Mouse (Mus musculus): ENCODE data around the gene Vmn1r100. TPM values are rescaled to one million over a fixed set of nuclear protein-coding genes. Genes with fewer than 3 reads are reported as not detected.
"Not testable (repeated sequence)": the region's sequence is repeated elsewhere in the genome, so short reads cannot be mapped to it uniquely, and the experiment has no call there.

The Vmn1r100 gene
- not detected in 2 replicates for polyA plus RNA-seq (2016; fragmentation: Nextera tagmentation; extraction: Ambion mirVana)

GRCm38 (mm10) chr7:20417642-20418041 is at the start of gene Vmn1r100:
TSS of gene Vmn1r100 (plus strand) at chr7:20417942.
- H3K4me3 ChIP-seq: not testable (repeated sequence)
- no CpG with 5 or more reads among the region's 3 CpGs for WGBS

GRCm38 (mm10) chr7:20375310-20375709 is 42.4 kb upstream of the Vmn1r100 start, which contains the start of gene Gm5728:
TSS of gene Gm5728 (minus strand) at chr7:20375410.
- H3K27me3 ChIP-seq; ATAC-seq (ENCODE audit: low FRiP score, low read depth); H3K4me3 ChIP-seq; H3K9ac ChIP-seq (replicated peaks); H3K27ac ChIP-seq (replicated peaks); H3K36me3 ChIP-seq; H3K9me3 ChIP-seq; H3K4me2 ChIP-seq (replicated peaks); H3K4me1 ChIP-seq: not testable (repeated sequence)
- no CpG with 5 or more reads among the region's 1 CpGs for WGBS

More at GRCm38 (mm10) chr7:20417642-20418041, at the start of gene Vmn1r100:
- not testable (repeated sequence) for H3K9ac ChIP-seq (replicated peaks); H3K9me3 ChIP-seq; H3K4me2 ChIP-seq (replicated peaks); H3K27ac ChIP-seq (replicated peaks); H3K4me1 ChIP-seq; H3K27me3 ChIP-seq; ATAC-seq (ENCODE audit: low FRiP score, low read depth); H3K36me3 ChIP-seq

DNA sequence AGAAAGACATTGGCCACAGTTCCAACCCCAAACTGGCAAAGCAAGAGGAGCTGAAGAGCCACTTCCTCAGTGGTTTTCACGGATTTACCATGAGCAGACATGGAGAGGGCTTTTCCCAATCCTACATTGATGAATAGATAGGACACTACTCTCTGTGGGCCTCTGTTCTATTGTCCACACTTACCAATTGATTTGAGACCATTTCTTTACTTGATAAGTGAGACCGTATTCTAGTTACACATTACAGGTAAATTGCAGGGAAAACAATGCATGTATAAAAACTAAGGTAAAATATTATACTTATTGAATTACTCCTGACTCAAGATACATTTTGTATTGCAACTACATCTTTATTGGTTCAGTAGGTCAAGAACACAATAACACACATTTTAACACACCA is 24.8 kb downstream of the Vmn1r100 start, which contains the start of gene Vmn1r101:
Vmn1r101 (minus strand) TSS at position 101 of the 400 bp plus-strand sequence.
- H3K9ac ChIP-seq (replicated peaks); H3K4me1 ChIP-seq; H3K36me3 ChIP-seq; H3K4me2 ChIP-seq (replicated peaks); H3K9me3 ChIP-seq; H3K27me3 ChIP-seq; ATAC-seq (ENCODE audit: low FRiP score, low read depth); H3K4me3 ChIP-seq; H3K27ac ChIP-seq (replicated peaks): not testable (repeated sequence)
- no CpG with 5 or more reads among the region's 2 CpGs for WGBS

Other genes with a start within 250 kb of the Vmn1r100 start
- not detected in 2 replicates for gene Vmn1r94, start 249.6 kb upstream of the Vmn1r100 start, polyA plus RNA-seq (2016; fragmentation: Nextera tagmentation; extraction: Ambion mirVana)
- gene Vmn1r95, start 224.2 kb upstream of the Vmn1r100 start, polyA plus RNA-seq (2016; fragmentation: Nextera tagmentation; extraction: Ambion mirVana): not detected in 2 replicates
- gene Gm6164, start 212.3 kb upstream of the Vmn1r100 start, polyA plus RNA-seq (2016; fragmentation: Nextera tagmentation; extraction: Ambion mirVana): not detected in 2 replicates
- gene Gm4498, start 184.1 kb upstream of the Vmn1r100 start, polyA plus RNA-seq (2016; fragmentation: Nextera tagmentation; extraction: Ambion mirVana): not detected in 2 replicates
- gene Gm5890, start 155.1 kb upstream of the Vmn1r100 start, polyA plus RNA-seq (2016; fragmentation: Nextera tagmentation; extraction: Ambion mirVana): not detected in 2 replicates
- not detected in 2 replicates for gene Gm4133, start 83.9 kb upstream of the Vmn1r100 start, polyA plus RNA-seq (2016; fragmentation: Nextera tagmentation; extraction: Ambion mirVana)
- not detected in 2 replicates for gene Gm5728, start 42.5 kb upstream of the Vmn1r100 start, polyA plus RNA-seq (2016; fragmentation: Nextera tagmentation; extraction: Ambion mirVana)
- not detected in 2 replicates for gene Vmn1r101, start 24.7 kb downstream of the Vmn1r100 start, polyA plus RNA-seq (2016; fragmentation: Nextera tagmentation; extraction: Ambion mirVana)
- not detected in 2 replicates for gene Gm10670, start 57.0 kb downstream of the Vmn1r100 start, polyA plus RNA-seq (2016; fragmentation: Nextera tagmentation; extraction: Ambion mirVana)
- gene Vmn1r103, start 92.6 kb downstream of the Vmn1r100 start, polyA plus RNA-seq (2016; fragmentation: Nextera tagmentation; extraction: Ambion mirVana): not detected in 2 replicates
- not detected in 2 replicates for gene Vmn1r104, start 115.9 kb downstream of the Vmn1r100 start, polyA plus RNA-seq (2016; fragmentation: Nextera tagmentation; extraction: Ambion mirVana)
- gene Gm5726, start 127.8 kb downstream of the Vmn1r100 start, polyA plus RNA-seq (2016; fragmentation: Nextera tagmentation; extraction: Ambion mirVana): not detected in 2 replicates
- gene Gm4141, start 158.3 kb downstream of the Vmn1r100 start, polyA plus RNA-seq (2016; fragmentation: Nextera tagmentation; extraction: Ambion mirVana): not detected in 2 replicates
- not detected in 2 replicates for gene Gm4513, start 181.1 kb downstream of the Vmn1r100 start, polyA plus RNA-seq (2016; fragmentation: Nextera tagmentation; extraction: Ambion mirVana)